Mouse (Mus musculus) limb, embryonic 14.5 days (tissue): ENCODE measurements at regions not wholly inside any gene's neighbourhood (a gene's known extent, or its start where the extent isn't known, plus 50 kb on each side); places are given as distances from the start of the nearest gene placed in this dataset.

Experiments
- ATAC-seq: fragments of 200-750 bp; cut with Nextera tagmentation; 2 replicates; pipeline ENCODE4 v1.8.0; 2017; ENCODE audit warnings: low read depth, moderate number of reproducible peaks, moderate TSS enrichment; ENCODE audit not compliant: low FRiP score
- DNase-seq: peaks from one replicate; pipeline ENCODE4 v3.0.0-alpha.2; 2015; ENCODE audit warnings: low spot score
- H3K27ac ChIP-seq: fragments of 300-500 bp; sonication (generic); replicated peaks from 2 replicates; pipeline ENCODE4 v1.5.1; 2014; ENCODE audit warnings: low read depth, mild to moderate bottlenecking, low read length, moderate library complexity, mixed read lengths
- H3K27me3 ChIP-seq: fragments of 300-500 bp; sonication (generic); 2 replicates; pipeline ENCODE4 v1.6.1; 2014; ENCODE audit warnings: low read length, mixed read lengths; ENCODE audit not compliant: control insufficient read depth, insufficient read depth
- H3K36me3 ChIP-seq: fragments of 300-500 bp; sonication (generic); 2 replicates; pipeline ENCODE4 v1.6.1; 2014; ENCODE audit warnings: mild to moderate bottlenecking, low read length, moderate library complexity, mixed read lengths; ENCODE audit not compliant: control insufficient read depth, insufficient read depth
- H3K4me1 ChIP-seq: fragments of 300-500 bp; sonication (generic); 2 replicates; pipeline ENCODE4 v1.6.1; 2014; ENCODE audit warnings: antibody characterized with exemption, low read length, mixed read lengths; ENCODE audit not compliant: control insufficient read depth, insufficient read depth
- H3K4me2 ChIP-seq: fragments of 300-500 bp; sonication (generic); replicated peaks from 2 replicates; pipeline ENCODE4 v1.6.1; 2014; ENCODE audit warnings: low read depth, mild to moderate bottlenecking, low read length, moderate library complexity; ENCODE audit not compliant: severe bottlenecking
- H3K4me3 ChIP-seq: fragments of 300-500 bp; sonication (generic); replicated peaks from 2 replicates; pipeline ENCODE4 v1.5.1; 2014; ENCODE audit warnings: low read length
- H3K9ac ChIP-seq: fragments of 300-500 bp; sonication (generic); 2 replicates; pipeline ENCODE4 v1.6.1; 2014; ENCODE audit warnings: mild to moderate bottlenecking, low read depth, low read length, moderate library complexity; ENCODE audit not compliant: severe bottlenecking
- H3K9me3 ChIP-seq: fragments of 300-500 bp; sonication (generic); 2 replicates; pipeline ENCODE4 v1.6.1; 2016; ENCODE audit warnings: low read length; ENCODE audit not compliant: control insufficient read depth
- POLR2A ChIP-seq: fragments of 200-500 bp; IDR thresholded peaks from 2 replicates; pipeline ENCODE4 v1.8.0; 2012; ENCODE audit warnings: inconsistent platforms, mild to moderate bottlenecking, moderate library complexity, borderline replicate concordance; ENCODE audit not compliant: insufficient read depth, insufficient read length; ENCODE audit errors: extremely low read depth
- WGBS: fragments of 180-500 bp; shearing (Covaris S2); extraction: QIAGEN DNeasy Blood & Tissue Kit; methylation state at CpG from one replicate; pipeline ENCODE4 v1.1.7; 2014; 5-methylcytosine and 5-hydroxymethylcytosine counted together

GRCm38 (mm10) chr1:184449007-184449406, 283.4 kb downstream of the Hlx start:
- no peaks in the 10 kb centered on the region for H3K9me3 ChIP-seq
- H3K4me2 ChIP-seq = no peak overlapping the region
- no peak overlapping the region for H3K27ac ChIP-seq
- WGBS = 47% methylated on average over 9 of the region's 9 CpGs
- ATAC-seq (no peak), DNase-seq (no peak)
- H3K36me3 ChIP-seq = no peaks in the 10 kb centered on the region
- H3K4me3 ChIP-seq = no peak overlapping the region
- peaks cover 7% of the 10 kb centered on the region for H3K27me3 ChIP-seq
- H3K4me1 ChIP-seq = peaks cover 17% of the 10 kb centered on the region
- no peak overlapping the region for H3K9ac ChIP-seq
- TF ChIP-seq POLR2A = no peak

- 0 out of 2 replicates have a peak overlapping the region, but pooled peaks have one; percentile 46 for H3K27ac ChIP-seq
- H3K9me3 ChIP-seq = no peaks in the 10 kb centered on the region
- 0 out of 2 replicates have a peak, but pooled peaks cover 8% of the 10 kb centered on the region for H3K4me1 ChIP-seq
- ATAC-seq = peak; percentile 39; the same call in 1 of the 2 replicates
- peak; percentile 85 for DNase-seq
- H3K27me3 ChIP-seq = peaks cover 7% of the 10 kb centered on the region
- no peaks in the 10 kb centered on the region for H3K36me3 ChIP-seq
- no peak overlapping the region for H3K4me2 ChIP-seq
- no peak for TF ChIP-seq POLR2A
- 42% methylated on average over 7 of the region's 7 CpGs for WGBS
- no peak overlapping the region for H3K4me3 ChIP-seq
- H3K9ac ChIP-seq = no peak overlapping the region
Observed at GRCm38 (mm10) chr1:184447911-184448310, 284.5 kb downstream of the Hlx start.

GRCm38 (mm10) chr1:184447161-184447667, 285.2 kb downstream of the Hlx start:
- no peak overlapping the region for H3K9ac ChIP-seq
- peak; percentile 92 for DNase-seq
- no peak overlapping the region for H3K4me2 ChIP-seq
- H3K27ac ChIP-seq = no peak overlapping the region
- peak; percentile 83 for ATAC-seq
- no peaks in the 10 kb centered on the region for H3K9me3 ChIP-seq
- H3K36me3 ChIP-seq = no peaks in the 10 kb centered on the region
- 0 out of 2 replicates have a peak, but pooled peaks cover 8% of the 10 kb centered on the region for H3K4me1 ChIP-seq
- 25% methylated on average over 5 of the region's 5 CpGs for WGBS
- H3K27me3 ChIP-seq = peaks cover 7% of the 10 kb centered on the region
- H3K4me3 ChIP-seq = no peak overlapping the region
- no peak for TF ChIP-seq POLR2A

- TF ChIP-seq POLR2A = no peak
- Histone ChIP-seq H3K9ac (no peak overlapping the region), H3K4me3 (no peak overlapping the region), H3K4me1 (peaks cover 24% of the 10 kb centered on the region), H3K9me3 (no peaks in the 10 kb centered on the region), H3K4me2 (no peak overlapping the region), H3K27me3 (no peaks in the 10 kb centered on the region), H3K36me3 (no peaks in the 10 kb centered on the region), H3K27ac (no peak overlapping the region)
- DNase-seq (no peak), ATAC-seq (no peak)
- WGBS = 86% methylated on average over 10 of the region's 10 CpGs
Observed at GRCm38 (mm10) chr1:184444189-184444588, 288.2 kb downstream of the Hlx start.

GRCm38 (mm10) chr1:184442701-184443100, 289.7 kb downstream of the Hlx start:
- no peak overlapping the region for H3K27ac ChIP-seq
- no peak overlapping the region for H3K9ac ChIP-seq
- DNase-seq (no peak), ATAC-seq (no peak)
- H3K27me3 ChIP-seq = 0 out of 2 replicates have a peak, but pooled peaks cover 4% of the 10 kb centered on the region
- H3K4me2 ChIP-seq = no peak overlapping the region
- H3K4me3 ChIP-seq = no peak overlapping the region
- no peaks in the 10 kb centered on the region for H3K36me3 ChIP-seq
- no peaks in the 10 kb centered on the region for H3K9me3 ChIP-seq
- 69% methylated on average over 3 of the region's 3 CpGs for WGBS
- no peak for TF ChIP-seq POLR2A
- H3K4me1 ChIP-seq = peaks cover 16% of the 10 kb centered on the region
